Mouse (Mus musculus): Measurements from ENCODE around the gene Lbx1. TPM values are rescaled to one million over a fixed set of nuclear protein-coding genes. Genes with fewer than 3 reads are reported as not detected.
A peak's percentile ranks its signal among the peaks of the same experiment; 100 is the strongest.

Lbx1 gene
- polyA plus RNA-seq, 1 experiment from 2014 or later = 0.22 TPM

DNA sequence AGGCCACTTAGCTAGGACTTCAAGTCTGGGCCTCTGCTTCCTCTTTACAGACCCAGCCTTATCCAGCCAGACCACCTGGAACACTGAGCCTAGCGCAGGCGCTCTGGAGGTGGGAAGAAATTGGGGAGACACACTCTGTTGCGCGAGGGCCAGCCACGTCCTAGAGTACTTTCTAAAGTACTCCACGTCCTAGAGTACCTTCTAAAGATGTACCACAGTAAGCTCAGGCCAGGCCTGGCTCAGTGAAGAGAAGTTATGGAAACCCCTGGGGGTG, 11.4 kb downstream of the Lbx1 start:
- DNase-seq (ENCODE audit: low spot score) = no peak
- H3K9me3 ChIP-seq = no peaks in the 10 kb centered on the region
- H3K36me3 ChIP-seq (replicated peaks) = no peaks in the 10 kb centered on the region
- H3K27me3 ChIP-seq (replicated peaks; ENCODE audit: low read depth, poor library complexity, severe bottlenecking) = peaks cover 95% of the 10 kb centered on the region
- H3K4me1 ChIP-seq = peaks cover 16% of the 10 kb centered on the region
- H3K4me3 ChIP-seq = peak overlapping the region; percentile 17; the same call in 1 of the 2 replicates
- WGBS = 0% methylated on average over 6 of the region's 6 CpGs
- no peak overlapping the region for H3K27ac ChIP-seq (replicated peaks)

GRCm38 (mm10) chr19:45223413-45224285, 12.0 kb downstream of the Lbx1 start:
- Histone ChIP-seq H3K27ac (replicated peaks) (no peak overlapping the region), H3K36me3 (replicated peaks) (no peaks in the 10 kb centered on the region), H3K4me1 (peaks cover 16% of the 10 kb centered on the region), H3K9me3 (no peaks in the 10 kb centered on the region), H3K4me3 (peak overlapping the region; percentile 17; the same call in 1 of the 2 replicates), H3K27me3 (replicated peaks; ENCODE audit: low read depth, poor library complexity, severe bottlenecking) (peaks cover 94% of the 10 kb centered on the region)
- peak; percentile 60 for DNase-seq (ENCODE audit: low spot score)
- WGBS = 2% methylated on average over 49 of the region's 49 CpGs

DNA sequence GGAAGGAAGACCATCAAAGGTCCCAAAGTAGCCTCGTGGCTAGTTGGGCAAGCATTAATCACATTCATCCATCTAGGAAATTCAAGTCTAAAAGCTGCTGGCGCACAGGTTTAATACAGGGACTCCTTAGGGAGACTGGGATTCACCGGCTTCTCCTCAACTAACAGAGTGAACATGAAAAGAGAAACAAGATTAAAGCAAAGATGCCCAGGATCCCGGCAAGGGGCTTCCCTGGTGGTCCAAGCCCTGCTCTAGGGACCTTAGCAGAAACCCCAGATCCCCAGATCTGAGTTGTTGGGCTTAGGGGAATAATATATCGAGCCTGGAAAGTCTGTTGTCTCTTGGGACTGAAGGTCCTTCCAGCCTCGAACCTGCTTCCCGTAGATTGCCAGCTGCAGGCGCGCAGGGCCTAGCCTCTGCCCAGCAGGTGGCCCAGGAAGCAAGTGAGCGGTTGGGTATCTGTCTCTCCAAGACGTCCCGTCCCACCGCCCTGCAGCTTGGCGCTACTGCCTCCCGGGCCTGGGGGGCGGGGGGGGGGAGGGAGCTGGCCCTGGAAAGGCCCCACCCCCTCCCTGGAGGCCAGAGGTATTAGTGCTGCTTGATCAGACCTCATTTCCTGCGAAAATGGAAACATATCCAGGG, 13.3 kb downstream of the Lbx1 start:
- WGBS = 2% methylated on average over 17 of the region's 17 CpGs
- Histone ChIP-seq H3K36me3 (replicated peaks) (no peaks in the 10 kb centered on the region), H3K27ac (replicated peaks) (no peak overlapping the region), H3K4me1 (peaks cover 16% of the 10 kb centered on the region), H3K4me3 (no peak overlapping the region), H3K9me3 (no peaks in the 10 kb centered on the region), H3K27me3 (replicated peaks; ENCODE audit: low read depth, poor library complexity, severe bottlenecking) (peaks cover 92% of the 10 kb centered on the region)
- DNase-seq (ENCODE audit: low spot score) = peak; percentile 55

GRCm38 (mm10) chr19:45221458-45221783, 14.2 kb downstream of the Lbx1 start:
- H3K27ac ChIP-seq (replicated peaks) = no peak overlapping the region
- H3K36me3 ChIP-seq (replicated peaks) = no peaks in the 10 kb centered on the region
- H3K27me3 ChIP-seq (replicated peaks; ENCODE audit: low read depth, poor library complexity, severe bottlenecking) = peaks cover 84% of the 10 kb centered on the region
- no peak for DNase-seq (ENCODE audit: low spot score)
- H3K4me1 ChIP-seq = peaks cover 16% of the 10 kb centered on the region
- WGBS = under 1% methylated on average over 9 of the region's 9 CpGs
- no peaks in the 10 kb centered on the region for H3K9me3 ChIP-seq
- peak overlapping the region; percentile 48 for H3K4me3 ChIP-seq

GRCm38 (mm10) chr19:45220593-45221457, 14.8 kb downstream of the Lbx1 start:
- Histone ChIP-seq H3K36me3 (replicated peaks) (no peaks in the 10 kb centered on the region), H3K27me3 (replicated peaks; ENCODE audit: low read depth, poor library complexity, severe bottlenecking) (peaks cover 78% of the 10 kb centered on the region), H3K27ac (replicated peaks) (no peak overlapping the region; the same call in 1 of the 2 replicates), H3K4me1 (peaks cover 16% of the 10 kb centered on the region), H3K4me3 (peak overlapping the region; percentile 48), H3K9me3 (no peaks in the 10 kb centered on the region)
- peak; percentile 89 for DNase-seq (ENCODE audit: low spot score)
- WGBS = 2% methylated on average over 29 of the region's 29 CpGs

- peaks cover 5% of the 10 kb centered on the region for H3K4me1 ChIP-seq
- no peak overlapping the region for H3K4me3 ChIP-seq
- WGBS = 2% methylated on average over 9 of the region's 9 CpGs
- H3K27me3 ChIP-seq (replicated peaks; ENCODE audit: low read depth, poor library complexity, severe bottlenecking) = peaks cover 32% of the 10 kb centered on the region
- no peaks in the 10 kb centered on the region for H3K36me3 ChIP-seq (replicated peaks)
- peak; percentile 62 for DNase-seq (ENCODE audit: low spot score)
- H3K27ac ChIP-seq (replicated peaks) = no peak overlapping the region
- no peaks in the 10 kb centered on the region for H3K9me3 ChIP-seq
These were observed 19.4 kb downstream of the Lbx1 start for GRCm38 (mm10) chr19:45216240-45216639.

- Histone ChIP-seq H3K27me3 (replicated peaks; ENCODE audit: low read depth, poor library complexity, severe bottlenecking) (peaks cover 29% of the 10 kb centered on the region), H3K4me3 (no peak overlapping the region), H3K36me3 (replicated peaks) (no peaks in the 10 kb centered on the region), H3K9me3 (no peaks in the 10 kb centered on the region), H3K4me1 (no peaks in the 10 kb centered on the region), H3K27ac (replicated peaks) (no peak overlapping the region)
- DNase-seq (ENCODE audit: low spot score) = no peak
- WGBS = 75% methylated on average over 4 of the region's 4 CpGs
These were observed 20.2 kb downstream of the Lbx1 start for GRCm38 (mm10) chr19:45215431-45215830.

DNA sequence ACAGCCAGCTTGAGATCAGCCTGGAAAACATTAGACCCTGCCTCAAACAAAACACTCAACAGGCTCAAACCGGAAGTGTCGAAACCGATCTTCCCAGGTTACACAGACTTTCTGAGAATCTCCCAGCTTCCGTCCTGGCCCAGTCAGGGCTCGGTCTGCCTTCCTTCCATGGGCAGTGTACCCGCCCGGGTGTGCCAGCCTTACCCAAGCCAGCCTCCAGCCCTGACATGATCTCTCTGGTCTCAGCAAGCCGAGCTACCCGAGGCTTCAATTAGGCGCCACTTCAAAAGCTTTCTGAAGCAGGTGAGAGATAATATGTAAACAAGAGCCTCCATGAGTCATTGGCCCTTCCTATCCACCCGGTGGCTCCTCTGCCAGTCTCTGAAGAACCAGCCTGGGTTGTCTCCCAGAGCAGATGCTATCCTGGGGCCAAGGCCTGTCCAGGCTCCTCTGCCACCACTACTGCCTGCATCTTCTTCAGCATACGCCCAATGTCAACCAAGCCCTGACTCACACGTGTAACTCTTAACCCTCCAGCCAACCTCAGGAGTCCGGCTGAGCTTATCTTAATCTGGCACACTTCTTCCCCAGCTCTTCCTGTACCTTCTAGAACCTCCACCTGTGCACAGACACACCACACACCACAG, 25.7 kb downstream of the Lbx1 start:
- H3K9me3 ChIP-seq = peaks cover 6% of the 10 kb centered on the region; the same call in 1 of the 2 replicates
- H3K4me3 ChIP-seq = no peak overlapping the region
- 82% methylated on average over 14 of the region's 14 CpGs for WGBS
- no peak for DNase-seq (ENCODE audit: low spot score)
- no peak overlapping the region for H3K27ac ChIP-seq (replicated peaks)
- H3K27me3 ChIP-seq (replicated peaks; ENCODE audit: low read depth, poor library complexity, severe bottlenecking) = peaks cover 45% of the 10 kb centered on the region
- H3K4me1 ChIP-seq = peaks cover 16% of the 10 kb centered on the region
- H3K36me3 ChIP-seq (replicated peaks) = 0 out of 2 replicates have a peak, but pooled peaks cover 4% of the 10 kb centered on the region

GRCm38 (mm10) chr19:45209191-45209590, 26.4 kb downstream of the Lbx1 start:
- 90% methylated on average over 1 of the region's 1 CpGs for WGBS
- Histone ChIP-seq H3K9me3 (peaks cover 6% of the 10 kb centered on the region; the same call in 1 of the 2 replicates), H3K4me1 (peaks cover 16% of the 10 kb centered on the region), H3K27ac (replicated peaks) (no peak overlapping the region), H3K27me3 (replicated peaks; ENCODE audit: low read depth, poor library complexity, severe bottlenecking) (peaks cover 45% of the 10 kb centered on the region), H3K36me3 (replicated peaks) (0 out of 2 replicates have a peak, but pooled peaks cover 4% of the 10 kb centered on the region), H3K4me3 (no peak overlapping the region)
- DNase-seq (ENCODE audit: low spot score) = no peak

GRCm38 (mm10) chr19:45208438-45209060, 27.1 kb downstream of the Lbx1 start:
- H3K27ac ChIP-seq (replicated peaks) = peak overlapping the region; percentile 15
- peaks cover 16% of the 10 kb centered on the region for H3K4me1 ChIP-seq
- H3K4me3 ChIP-seq = peak overlapping the region; percentile 41
- 0 out of 2 replicates have a peak, but pooled peaks cover 4% of the 10 kb centered on the region for H3K36me3 ChIP-seq (replicated peaks)
- 10% methylated on average over 22 of the region's 22 CpGs for WGBS
- DNase-seq (ENCODE audit: low spot score) = peak; percentile 51
- H3K9me3 ChIP-seq = peaks cover 6% of the 10 kb centered on the region; the same call in 1 of the 2 replicates
- H3K27me3 ChIP-seq (replicated peaks; ENCODE audit: low read depth, poor library complexity, severe bottlenecking) = peaks cover 45% of the 10 kb centered on the region

- peak; percentile 14 for DNase-seq (ENCODE audit: low spot score)
- Histone ChIP-seq H3K27me3 (replicated peaks; ENCODE audit: low read depth, poor library complexity, severe bottlenecking) (peaks cover 45% of the 10 kb centered on the region), H3K4me3 (peak overlapping the region; percentile 41), H3K27ac (replicated peaks) (peak overlapping the region; percentile 15), H3K4me1 (peaks cover 16% of the 10 kb centered on the region), H3K9me3 (peaks cover 6% of the 10 kb centered on the region; the same call in 1 of the 2 replicates), H3K36me3 (replicated peaks) (0 out of 2 replicates have a peak, but pooled peaks cover 4% of the 10 kb centered on the region)
- WGBS = 32% methylated on average over 19 of the region's 19 CpGs
These were observed 27.8 kb downstream of the Lbx1 start for GRCm38 (mm10) chr19:45207662-45208437.
